Mouse (Mus musculus): Measurements from ENCODE around the gene Wfdc21.

The Wfdc21 gene

DNA sequence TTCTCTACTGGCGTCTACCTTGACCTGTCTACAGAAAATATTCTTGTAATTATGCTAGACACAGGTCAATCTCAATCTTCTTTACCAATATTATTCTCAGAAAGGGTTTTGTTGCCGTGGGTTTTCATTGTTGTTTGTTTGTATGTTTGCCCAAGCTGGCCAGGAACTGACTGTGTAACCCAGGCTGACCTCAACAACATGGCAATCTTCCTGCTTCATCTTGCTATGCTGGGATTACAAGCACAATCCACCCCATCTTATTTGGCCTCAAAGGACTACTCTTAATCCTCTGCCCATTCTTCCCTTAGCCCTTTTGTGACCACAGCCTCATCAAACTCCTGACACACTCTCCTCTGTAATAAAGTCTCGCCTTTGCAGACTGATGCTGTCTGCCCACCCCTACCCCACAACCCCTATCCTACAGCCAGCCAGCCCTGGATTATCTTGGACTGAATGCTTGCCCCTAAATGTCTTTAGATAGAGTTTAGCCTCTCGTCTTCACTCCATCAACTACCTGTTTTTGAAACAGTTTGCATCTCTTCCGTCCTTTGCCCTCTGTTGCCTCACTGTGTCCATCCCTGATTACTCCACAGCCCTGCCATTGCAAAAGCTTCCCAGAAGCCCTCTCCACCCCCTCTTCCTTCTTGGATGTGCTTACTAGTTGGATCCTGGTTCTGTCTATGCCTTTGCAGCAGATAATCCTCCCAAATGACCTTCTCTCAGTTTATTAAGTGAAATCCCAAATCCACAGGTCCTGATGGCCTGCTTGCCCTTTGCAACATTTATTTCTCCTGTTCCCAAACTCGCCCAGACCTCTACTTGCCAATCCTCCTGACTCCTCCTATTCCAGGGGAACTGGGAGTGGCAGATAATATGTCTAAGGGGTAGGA, 881 bp downstream of the Wfdc21 start:
- in situ Hi-C loops (cut with MboI; ENCODE audit: low sequenced_read_pairs), result loop anchor here (10.0 kb wide), 1 partner anchor 183 kb away; no protein-coding TSS in a partner anchor

DNA sequence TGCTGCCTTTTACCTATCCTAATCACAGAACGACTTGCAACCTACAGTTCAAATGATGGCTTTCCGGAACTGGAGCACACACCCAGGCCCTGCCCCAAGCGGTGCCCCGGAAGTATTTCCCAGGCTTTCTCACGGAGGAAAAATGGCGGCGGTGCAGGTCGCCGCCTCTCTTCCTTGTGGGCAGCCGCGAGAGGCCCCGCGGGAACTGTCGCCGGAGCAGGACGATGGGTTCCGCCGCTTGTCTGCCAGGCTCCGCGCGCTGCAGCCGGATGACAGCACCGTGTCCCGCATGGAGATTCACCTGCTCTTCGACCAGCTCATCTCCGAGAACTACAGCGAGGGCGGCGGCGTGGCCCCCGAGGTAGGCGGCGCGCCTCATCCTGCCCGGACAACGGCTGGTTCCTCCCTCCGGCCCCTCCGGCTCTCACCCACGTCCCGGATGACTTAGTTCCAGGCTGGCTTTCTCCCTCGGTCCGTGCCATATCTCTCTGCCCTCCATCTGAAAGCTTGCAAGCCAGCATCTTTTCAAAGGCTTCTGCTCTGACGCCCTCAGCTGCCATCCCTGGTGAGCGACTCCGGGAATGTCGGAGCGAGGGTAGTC, 6.9 kb downstream of the Wfdc21 start, which contains the start of gene Heatr6:
Gene Heatr6, plus strand, starts transcription at position 116 of the 601 bp plus-strand sequence.
- in situ Hi-C loops (cut with MboI; ENCODE audit: low sequenced_read_pairs), result no loop called here

GRCm38 (mm10) chr11:83754227-83754626, 7.5 kb downstream of the Wfdc21 start:
- in situ Hi-C loops (cut with MboI; ENCODE audit: low sequenced_read_pairs), result no loop called here

GRCm38 (mm10) chr11:83767306-83767705, 20.6 kb downstream of the Wfdc21 start:
- in situ Hi-C loops (cut with MboI; ENCODE audit: low sequenced_read_pairs), result no loop called here

- in situ Hi-C loops (cut with MboI; ENCODE audit: low sequenced_read_pairs), result no loop called here
These were observed 22.2 kb downstream of the Wfdc21 start for GRCm38 (mm10) chr11:83768976-83769375.

DNA sequence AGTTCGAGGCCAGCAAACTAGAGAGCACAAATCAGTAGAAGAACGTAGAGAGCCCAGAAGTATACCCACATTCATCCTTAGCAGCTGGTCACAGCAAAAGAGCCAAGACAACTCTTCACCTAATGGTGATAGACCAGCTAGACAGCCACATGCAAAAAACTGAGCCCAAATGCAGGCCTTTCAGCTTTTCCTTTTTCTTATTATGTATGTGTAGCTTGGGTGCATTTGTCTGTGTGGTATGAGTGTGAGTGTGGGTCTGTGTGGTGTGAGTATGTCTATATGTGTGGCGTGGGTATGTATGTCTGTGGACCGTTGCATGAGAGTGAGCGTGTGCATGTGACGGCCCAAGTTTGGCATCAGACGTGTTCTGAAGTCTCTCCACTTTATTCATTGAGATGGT, 24.3 kb downstream of the Wfdc21 start:
- in situ Hi-C loops (cut with MboI; ENCODE audit: low sequenced_read_pairs), result no loop called here

- in situ Hi-C loops (cut with MboI; ENCODE audit: low sequenced_read_pairs), result no loop called here
These were observed 25.6 kb downstream of the Wfdc21 start for GRCm38 (mm10) chr11:83772341-83772740.

GRCm38 (mm10) chr11:83773691-83774090, 27.0 kb downstream of the Wfdc21 start:
- in situ Hi-C loops (cut with MboI; ENCODE audit: low sequenced_read_pairs), result no loop called here

DNA sequence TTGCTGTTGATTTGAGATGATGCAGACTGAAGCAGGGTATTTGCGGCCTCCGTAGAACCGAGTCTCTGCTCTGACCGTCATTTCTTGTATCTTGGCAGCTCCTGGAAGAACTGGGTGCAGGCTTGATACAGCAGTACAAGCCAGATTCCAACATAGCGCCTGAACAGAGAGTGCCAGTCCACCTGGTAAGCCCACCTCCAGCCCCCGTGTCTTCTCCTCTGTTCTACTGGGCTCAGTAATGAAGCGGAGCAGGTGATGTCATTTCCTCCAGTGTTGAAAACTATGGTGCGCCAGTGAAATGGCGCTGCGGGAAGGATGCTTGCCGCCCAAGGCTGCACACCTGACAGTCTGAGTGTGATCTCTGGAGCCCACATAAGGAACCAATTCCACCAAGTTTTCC, 27.6 kb downstream of the Wfdc21 start:
- in situ Hi-C loops (cut with MboI; ENCODE audit: low sequenced_read_pairs), result no loop called here

GRCm38 (mm10) chr11:83776798-83777197, 30.1 kb downstream of the Wfdc21 start:
- in situ Hi-C loops (cut with MboI; ENCODE audit: low sequenced_read_pairs), result no loop called here

- in situ Hi-C loops (cut with MboI; ENCODE audit: low sequenced_read_pairs), result no loop called here
These were observed 37.3 kb downstream of the Wfdc21 start for GRCm38 (mm10) chr11:83783931-83784600.

DNA sequence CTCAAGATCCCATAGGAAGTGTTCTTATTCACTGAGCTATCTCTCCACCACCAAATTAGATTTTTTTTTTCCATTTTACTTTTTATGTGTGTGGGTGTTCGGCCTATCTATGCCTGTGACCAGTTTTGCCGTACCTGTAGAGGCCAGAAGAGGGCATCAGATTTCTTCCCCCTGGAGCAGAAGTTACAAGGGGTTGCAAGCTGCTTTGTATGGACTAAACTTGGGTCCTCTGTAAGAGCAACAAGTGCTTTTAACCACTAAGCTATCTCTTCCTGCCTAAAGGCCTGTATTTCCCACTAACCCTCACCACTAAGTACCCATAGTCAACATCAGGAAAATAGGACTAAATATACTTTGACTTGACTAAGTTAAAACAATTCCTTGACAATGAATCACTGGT, 37.9 kb downstream of the Wfdc21 start:
- in situ Hi-C loops (cut with MboI; ENCODE audit: low sequenced_read_pairs), result no loop called here

- in situ Hi-C loops (cut with MboI; ENCODE audit: low sequenced_read_pairs), result no loop called here
These were observed 38.6 kb downstream of the Wfdc21 start for GRCm38 (mm10) chr11:83785366-83785765.

GRCm38 (mm10) chr11:83786835-83787234, 40.1 kb downstream of the Wfdc21 start:
- in situ Hi-C loops (cut with MboI; ENCODE audit: low sequenced_read_pairs), result no loop called here

- in situ Hi-C loops (cut with MboI; ENCODE audit: low sequenced_read_pairs), result no loop called here
These were observed 40.8 kb downstream of the Wfdc21 start for GRCm38 (mm10) chr11:83787401-83788021.

DNA sequence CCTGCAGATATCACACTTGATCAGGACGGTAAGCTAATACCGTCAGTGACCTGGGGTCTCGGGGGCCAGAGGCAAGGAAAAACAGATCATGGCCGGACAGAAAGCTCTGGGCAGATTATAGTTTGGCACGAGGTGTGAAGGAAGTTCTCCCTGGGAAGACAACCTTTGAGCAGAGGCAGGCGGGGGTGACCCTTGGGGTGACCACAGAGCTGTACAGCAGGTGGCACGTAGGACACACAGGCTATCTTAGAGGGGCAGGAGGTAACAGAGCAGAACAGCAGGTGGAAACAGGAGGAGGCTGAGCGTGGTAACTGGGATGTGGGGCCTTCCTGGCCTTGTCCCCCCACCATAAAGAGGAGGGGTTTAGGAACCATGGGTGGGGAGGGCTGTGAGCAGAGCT, 41.6 kb downstream of the Wfdc21 start:
- in situ Hi-C loops (cut with MboI; ENCODE audit: low sequenced_read_pairs), result no loop called here

GRCm38 (mm10) chr11:83789259-83789658, 42.5 kb downstream of the Wfdc21 start:
- in situ Hi-C loops (cut with MboI; ENCODE audit: low sequenced_read_pairs), result no loop called here

- in situ Hi-C loops (cut with MboI; ENCODE audit: low sequenced_read_pairs), result no loop called here
These were observed 44.4 kb downstream of the Wfdc21 start for GRCm38 (mm10) chr11:83791133-83791532.

- in situ Hi-C loops (cut with MboI; ENCODE audit: low sequenced_read_pairs), result no loop called here
These were observed 45.7 kb downstream of the Wfdc21 start for GRCm38 (mm10) chr11:83792316-83792914.

DNA sequence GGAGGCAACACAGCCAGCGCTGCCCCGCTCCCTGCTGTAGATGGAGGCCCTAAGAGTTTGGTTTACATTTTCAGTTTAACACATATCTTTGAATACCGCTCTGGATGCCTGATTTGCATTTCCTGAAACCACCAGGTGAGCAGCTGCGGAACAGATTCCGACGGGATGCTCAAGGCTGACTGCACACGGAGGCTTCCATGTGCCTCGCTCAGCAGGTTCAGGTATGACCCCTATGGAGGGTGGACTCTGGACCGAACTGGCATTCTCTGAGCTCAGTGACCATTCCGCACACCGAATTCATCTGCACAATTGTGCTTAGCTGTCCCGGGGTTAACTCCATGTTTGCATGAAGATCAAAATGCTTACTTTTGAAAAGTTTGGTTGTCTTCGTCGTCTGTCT, 46.5 kb downstream of the Wfdc21 start:
- in situ Hi-C loops (cut with MboI; ENCODE audit: low sequenced_read_pairs), result no loop called here

GRCm38 (mm10) chr11:83796112-83796511, 49.4 kb downstream of the Wfdc21 start:
- in situ Hi-C loops (cut with MboI; ENCODE audit: low sequenced_read_pairs), result no loop called here
